Mouse (Mus musculus): ENCODE data around the gene Cdhr3.

DNA sequence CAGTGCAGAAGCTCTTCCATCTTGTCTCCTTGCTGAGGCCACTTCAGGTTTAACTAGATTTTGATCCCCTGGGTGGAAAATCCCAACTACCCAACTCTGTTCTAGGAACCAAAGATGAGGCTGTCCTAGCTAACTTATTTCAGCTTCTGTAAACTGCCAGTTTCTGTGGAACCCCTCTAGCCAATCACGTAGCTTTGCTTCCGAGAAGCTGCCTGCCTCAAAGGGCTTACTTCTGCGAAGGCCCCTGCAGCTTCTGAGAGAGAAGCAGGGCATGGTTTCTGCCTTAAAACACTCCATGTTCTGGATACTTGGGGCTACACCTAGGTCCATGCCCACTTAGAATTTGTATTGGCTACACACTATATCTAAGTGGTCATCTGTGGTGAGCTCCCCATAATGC, 36.1 kb downstream of the Cdhr3 start:
- no peak for TF ChIP-seq CTCF (IDR thresholded peaks at IDR 0.05; ENCODE audit: extremely low read depth, insufficient read depth, low read length)
- TF ChIP-seq POLR2A (IDR thresholded peaks at IDR 0.05; ENCODE audit: extremely low read depth, insufficient read depth, low read length): no peak
